Mouse (Mus musculus) ZHBTc4 (cell line): ENCODE data around the gene Runx2.
A peak's percentile ranks its signal among the peaks of the same experiment; 100 is the strongest.

ENCODE experiments used
- DNase-seq: peaks from one replicate; pipeline ENCODE4 v3.0.0-alpha.2; 2011; ENCODE audit warnings: low read depth, low spot score

Gene Runx2

GRCm38 (mm10) chr17:44814508-44815175, at the start of gene Runx2:
Gene Runx2 (minus strand): TSS chr17:44814797.
- no peak for DNase-seq

GRCm38 (mm10) chr17:44863165-44863564, 48.6 kb upstream of the Runx2 start:
- no peak for DNase-seq

- DNase-seq = no peak
Measured at GRCm38 (mm10) chr17:44842184-44842583, 27.6 kb upstream of the Runx2 start.

- no peak for DNase-seq
Measured at GRCm38 (mm10) chr17:44831201-44831600, 16.6 kb upstream of the Runx2 start.

GRCm38 (mm10) chr17:44829587-44829986, 15.0 kb upstream of the Runx2 start:
- DNase-seq = no peak

GRCm38 (mm10) chr17:44827964-44828363, 13.4 kb upstream of the Runx2 start:
- no peak for DNase-seq

- DNase-seq = no peak
Measured at GRCm38 (mm10) chr17:44827124-44827523, 12.5 kb upstream of the Runx2 start.

- DNase-seq = peak; percentile 17
Measured at GRCm38 (mm10) chr17:44821940-44822339, 7.3 kb upstream of the Runx2 start.

- no peak for DNase-seq
Measured at GRCm38 (mm10) chr17:44819816-44820215, 5.2 kb upstream of the Runx2 start.

GRCm38 (mm10) chr17:44818825-44819224, 4.2 kb upstream of the Runx2 start:
- no peak for DNase-seq

GRCm38 (mm10) chr17:44807031-44807430, 7.6 kb downstream of the Runx2 start:
- no peak for DNase-seq

- no peak for DNase-seq
Measured at GRCm38 (mm10) chr17:44797331-44797730, 17.3 kb downstream of the Runx2 start.

- DNase-seq = no peak
Measured at GRCm38 (mm10) chr17:44792218-44792917, 22.2 kb downstream of the Runx2 start.

GRCm38 (mm10) chr17:44788982-44789747, 25.4 kb downstream of the Runx2 start:
- peak; percentile 54 for DNase-seq

GRCm38 (mm10) chr17:44783143-44783542, 31.5 kb downstream of the Runx2 start:
- no peak for DNase-seq

- DNase-seq = no peak
Measured at GRCm38 (mm10) chr17:44782366-44782765, 32.2 kb downstream of the Runx2 start.

GRCm38 (mm10) chr17:44780353-44780752, 34.2 kb downstream of the Runx2 start:
- DNase-seq = no peak

GRCm38 (mm10) chr17:44778141-44778540, 36.5 kb downstream of the Runx2 start:
- no peak for DNase-seq

- DNase-seq = peak; percentile 83
Measured at GRCm38 (mm10) chr17:44777337-44777804, 37.2 kb downstream of the Runx2 start.

GRCm38 (mm10) chr17:44776738-44777270, 37.8 kb downstream of the Runx2 start, which contains the start of gene Supt3:
Gene Supt3 (plus strand): TSS chr17:44777152.
- peak; percentile 98 for DNase-seq

GRCm38 (mm10) chr17:44772576-44772975, 42.0 kb downstream of the Runx2 start:
- DNase-seq = no peak

GRCm38 (mm10) chr17:44770871-44771270, 43.7 kb downstream of the Runx2 start:
- DNase-seq = no peak
